Mouse (Mus musculus): Measurements from ENCODE around the gene Fam205a3. TPM values are rescaled to one million over a fixed set of nuclear protein-coding genes. Genes with fewer than 3 reads are reported as not detected.

Gene Fam205a3
- polyA plus RNA-seq (2015; fragmentation: Illumina TruSeq; extraction: RNeasy Lipid Tissue Mini Kit (QIAGEN cat#74804); ENCODE audit: insufficient read depth, low read depth, low replicate concordance), result not detected

GRCm38 (mm10) chr4:42318034-42318433 is at the start of gene Fam205a3:
Gene Fam205a3 (plus strand): TSS chr4:42318334.

GRCm38 (mm10) chr4:42293967-42294366 is 24.2 kb upstream of the Fam205a3 start, which contains the start of gene Gm21953:
Gene Gm21953 (plus strand): TSS chr4:42294267.

Other genes starting within 250 kb of the Fam205a3 start
- not detected for gene Gm3893, start 227.1 kb upstream of the Fam205a3 start, polyA plus RNA-seq (2015; fragmentation: Illumina TruSeq; extraction: RNeasy Lipid Tissue Mini Kit (QIAGEN cat#74804); ENCODE audit: insufficient read depth, low read depth, low replicate concordance)
- gene Gm13304, start 203.5 kb upstream of the Fam205a3 start, polyA plus RNA-seq (2015; fragmentation: Illumina TruSeq; extraction: RNeasy Lipid Tissue Mini Kit (QIAGEN cat#74804); ENCODE audit: insufficient read depth, low read depth, low replicate concordance), result not detected
- not detected for gene Gm13306, start 164.9 kb upstream of the Fam205a3 start, polyA plus RNA-seq (2015; fragmentation: Illumina TruSeq; extraction: RNeasy Lipid Tissue Mini Kit (QIAGEN cat#74804); ENCODE audit: insufficient read depth, low read depth, low replicate concordance)
- gene Gm13305, start 149.7 kb upstream of the Fam205a3 start, polyA plus RNA-seq (2015; fragmentation: Illumina TruSeq; extraction: RNeasy Lipid Tissue Mini Kit (QIAGEN cat#74804); ENCODE audit: insufficient read depth, low read depth, low replicate concordance), result not detected
- gene Gm10600, start 77.7 kb upstream of the Fam205a3 start, polyA plus RNA-seq (2015; fragmentation: Illumina TruSeq; extraction: RNeasy Lipid Tissue Mini Kit (QIAGEN cat#74804); ENCODE audit: insufficient read depth, low read depth, low replicate concordance), result 0.46 TPM
- gene Ccl21b, start 62.6 kb upstream of the Fam205a3 start, polyA plus RNA-seq (2015; fragmentation: Illumina TruSeq; extraction: RNeasy Lipid Tissue Mini Kit (QIAGEN cat#74804); ENCODE audit: insufficient read depth, low read depth, low replicate concordance), result not detected
- not detected for gene Gm21953, start 24.1 kb upstream of the Fam205a3 start, polyA plus RNA-seq (2015; fragmentation: Illumina TruSeq; extraction: RNeasy Lipid Tissue Mini Kit (QIAGEN cat#74804); ENCODE audit: insufficient read depth, low read depth, low replicate concordance)
- not detected for gene Gm21586, start 121.0 kb downstream of the Fam205a3 start, polyA plus RNA-seq (2015; fragmentation: Illumina TruSeq; extraction: RNeasy Lipid Tissue Mini Kit (QIAGEN cat#74804); ENCODE audit: insufficient read depth, low read depth, low replicate concordance)
- gene Gm2163, start 148.4 kb downstream of the Fam205a3 start, polyA plus RNA-seq (2015; fragmentation: Illumina TruSeq; extraction: RNeasy Lipid Tissue Mini Kit (QIAGEN cat#74804); ENCODE audit: insufficient read depth, low read depth, low replicate concordance), result not detected
- not detected for gene Fam205a2, start 209.8 kb downstream of the Fam205a3 start, polyA plus RNA-seq (2015; fragmentation: Illumina TruSeq; extraction: RNeasy Lipid Tissue Mini Kit (QIAGEN cat#74804); ENCODE audit: insufficient read depth, low read depth, low replicate concordance)